20 mouse cellular contexts compared by ENCODE assay signal in genomic region chr16:32613269-32613834, GRCm38 (mm10). TPM values are rescaled to one million over a fixed set of nuclear protein-coding genes. Genes with fewer than 3 reads are reported as not detected.
DNase-seq lines count a peak whose midpoint lies in the region; ATAC-seq and TF ChIP-seq lines count a peak whose summit lies in the region.
"Had no signal": no experiment of that assay in that cellular context is flagged by ENCODE, and none has a peak within 500 bp of the region (broad histone marks: within the 10 kb centered on the region; RNA-seq: fewer than 3 reads in every experiment).

No protein-coding gene starts in this region.

- no peak for DNase-seq in gastrocnemius, adult 2 months
- no peak for DNase-seq in gastrocnemius, postnatal 25 days
- no peak for DNase-seq in layer of hippocampus, adult 2 months (ENCODE audit: low spot score in 2 of 2)
- no peak for DNase-seq in layer of hippocampus, adult 8-10 months (ENCODE audit: low spot score in 2 of 2)
- DNase-seq in midbrain, embryonic 10.5 days (ENCODE audit: low spot score): no peak
- no peak for DNase-seq in forebrain, embryonic 11.5 days (ENCODE audit: low spot score)
- DNase-seq: adrenal gland, adult 2 months; cerebellum, adult 2 months; cerebellum, postnatal 36 days; gastrocnemius, postnatal 36 days; heart, postnatal 36 days; kidney, adult 8-10 months; kidney, postnatal 4 days; right cerebral cortex, postnatal 4 days had no signal

- H3K27me3 ChIP-seq in liver, embryonic 12.5 days (replicated peaks): no peaks in the 10 kb centered on the region
- no peaks in the 10 kb centered on the region for H3K27me3 ChIP-seq in midbrain, embryonic 10.5 days (ENCODE audit: low read depth, poor library complexity, severe bottlenecking)
- H3K27me3 ChIP-seq in forebrain, embryonic 11.5 days (ENCODE audit: control insufficient read depth, insufficient read depth, low read length): no peaks in the 10 kb centered on the region
- H3K27me3 ChIP-seq: forebrain, embryonic 13.5 days; heart, embryonic 12.5 days had no signal

- WGBS in liver, embryonic 12.5 days (ENCODE audit: insufficient replicate concordance): 55% methylated on average over 3 of the region's 3 CpGs
- 78% methylated on average over 3 of the region's 3 CpGs for WGBS in midbrain, embryonic 10.5 days
- 86% methylated on average over 3 of the region's 3 CpGs for WGBS in forebrain, embryonic 11.5 days

- H3K27ac ChIP-seq in gastrocnemius, adult 2 months: no peak overlapping the region
- no peak overlapping the region for H3K27ac ChIP-seq in layer of hippocampus, adult 2 months
- peak overlapping the region; percentile 96 for H3K27ac ChIP-seq in liver, embryonic 12.5 days
- H3K27ac ChIP-seq in midbrain, embryonic 10.5 days (replicated peaks): no peak overlapping the region
- H3K27ac ChIP-seq in forebrain, embryonic 11.5 days (ENCODE audit: low read depth, low read length): no peak overlapping the region
- H3K27ac ChIP-seq: forebrain, embryonic 13.5 days; macrophage had no signal

- H3K4me1 ChIP-seq in liver, embryonic 12.5 days: peaks cover 33% of the 10 kb centered on the region
- peaks cover 23% of the 10 kb centered on the region for H3K4me1 ChIP-seq in midbrain, embryonic 10.5 days
- H3K4me1 ChIP-seq in forebrain, embryonic 11.5 days (replicated peaks; ENCODE audit: control insufficient read depth, insufficient read depth, low read length): peaks cover 2% of the 10 kb centered on the region; the same call in 1 of the 2 replicates

- TF ChIP-seq CTCF in gastrocnemius, adult 2 months (IDR thresholded peaks at IDR 0.05): peak; percentile 10; the same call in 1 of the 2 replicates
- TF ChIP-seq CTCF in layer of hippocampus, adult 2 months (conservative IDR thresholded peaks at IDR 0.05): peak; percentile 43

- intact Hi-C loops in gastrocnemius, adult 2 months (cut with DNase I): no loop called here

- H3K36me3 ChIP-seq in liver, embryonic 12.5 days: peaks cover 77% of the 10 kb centered on the region
- peaks cover 56% of the 10 kb centered on the region for H3K36me3 ChIP-seq in midbrain, embryonic 10.5 days
- H3K36me3 ChIP-seq in forebrain, embryonic 11.5 days (ENCODE audit: control insufficient read depth, insufficient read depth, low read length): no peaks in the 10 kb centered on the region; the same call in 1 of the 2 replicates

- peak overlapping the region; percentile 78 for H3K4me2 ChIP-seq in liver, embryonic 12.5 days
- no peak overlapping the region for H3K4me2 ChIP-seq in forebrain, embryonic 11.5 days (ENCODE audit: low read depth, low read length, severe bottlenecking)
- H3K4me2 ChIP-seq: forebrain, embryonic 13.5 days; heart, embryonic 12.5 days; midbrain, embryonic 11.5 days had no signal

- H3K9me3 ChIP-seq in liver, embryonic 12.5 days (replicated peaks): no peaks in the 10 kb centered on the region
- H3K9me3 ChIP-seq in midbrain, embryonic 10.5 days (replicated peaks): no peaks in the 10 kb centered on the region
- no peaks in the 10 kb centered on the region for H3K9me3 ChIP-seq in forebrain, embryonic 11.5 days (ENCODE audit: control insufficient read depth, low read length)
- H3K9me3 ChIP-seq: forebrain, embryonic 13.5 days; heart, embryonic 12.5 days had no signal

- no peak overlapping the region for H3K4me3 ChIP-seq in gastrocnemius, adult 2 months
- H3K4me3 ChIP-seq in layer of hippocampus, adult 2 months: no peak overlapping the region
- peak overlapping the region; percentile 93 for H3K4me3 ChIP-seq in liver, embryonic 12.5 days
- no peak overlapping the region for H3K4me3 ChIP-seq in midbrain, embryonic 10.5 days
- no peak overlapping the region for H3K4me3 ChIP-seq in forebrain, embryonic 11.5 days (ENCODE audit: low read depth, low read length)
- H3K4me3 ChIP-seq: forebrain, embryonic 13.5 days; heart, embryonic 12.5 days had no signal

- H3K9ac ChIP-seq in liver, embryonic 12.5 days: peak overlapping the region; percentile 99
- H3K9ac ChIP-seq in forebrain, embryonic 11.5 days (ENCODE audit: low read length): no peak overlapping the region
- H3K9ac ChIP-seq: forebrain, embryonic 13.5 days; heart, embryonic 12.5 days had no signal

- no peak for ATAC-seq in liver, embryonic 12.5 days
- no peak for ATAC-seq in forebrain, embryonic 11.5 days (replicated peaks; ENCODE audit: low FRiP score)
- ATAC-seq: forebrain, embryonic 13.5 days; hindbrain, embryonic 16.5 days had no signal

RNA-seq across cellular contexts. Expression of gene Tfrc, which starts 4.6 kb away (rescaled TPM):
- total RNA-seq in gastrocnemius, adult 2 months (2021): 100 to 1,000 TPM in 1 of 2 experiments, 10 to 100 TPM in 1; 77.4 to 174 TPM
- 100 to 1,000 TPM; 192 to 211 TPM for total RNA-seq in gastrocnemius, postnatal 25 days (2021)
- 10 to 100 TPM; 70.3 to 72.3 TPM for total RNA-seq in layer of hippocampus, adult 2 months (2021)
- 10 to 100 TPM; 54.4 to 75.4 (median 58.0) TPM for total RNA-seq in layer of hippocampus, adult 8-10 months (2022)
- 327 and 339 TPM in 2 replicates for polyA plus RNA-seq in liver, embryonic 12.5 days (2016; fragmentation: Nextera tagmentation; extraction: Ambion mirVana)
- polyA plus RNA-seq in midbrain, embryonic 10.5 days (2016; fragmentation: Nextera tagmentation; extraction: Ambion mirVana): 68.7 and 71.9 TPM in 2 replicates
- polyA plus RNA-seq in forebrain, embryonic 11.5 days (2014; fragmentation: Nextera tagmentation; extraction: Ambion mirVana): 68.4 and 73.6 TPM in 2 replicates

RNA-seq across cellular contexts. Expression of gene Tnk2, which starts 30.3 kb away (rescaled TPM):
- total RNA-seq in gastrocnemius, adult 2 months (2021): 10 to 100 TPM; 48.4 to 54.4 TPM
- 10 to 100 TPM; 35.7 to 41.4 TPM for total RNA-seq in gastrocnemius, postnatal 25 days (2021)
- total RNA-seq in layer of hippocampus, adult 2 months (2021): 100 to 1,000 TPM; 210 to 212 TPM
- total RNA-seq in layer of hippocampus, adult 8-10 months (2022): 100 to 1,000 TPM; 206 to 238 (median 222) TPM
- polyA plus RNA-seq in liver, embryonic 12.5 days (2016; fragmentation: Nextera tagmentation; extraction: Ambion mirVana): 6.3 and 6.6 TPM in 2 replicates
- 8.4 and 9.8 TPM in 2 replicates for polyA plus RNA-seq in midbrain, embryonic 10.5 days (2016; fragmentation: Nextera tagmentation; extraction: Ambion mirVana)
- polyA plus RNA-seq in forebrain, embryonic 11.5 days (2014; fragmentation: Nextera tagmentation; extraction: Ambion mirVana): 11.2 and 12.1 TPM in 2 replicates
